Mouse (Mus musculus) urinary bladder, adult 18-20 months (tissue): Measurements from ENCODE around the gene Lyrm7.

ENCODE experiments used
- DNase-seq, 2 experiments: peaks; one replicate each; pipeline ENCODE4 v3.0.0; 2022; ENCODE audit warnings: low spot score in 2 of 2, mixed read lengths in 2 of 2

Lyrm7 gene

DNA sequence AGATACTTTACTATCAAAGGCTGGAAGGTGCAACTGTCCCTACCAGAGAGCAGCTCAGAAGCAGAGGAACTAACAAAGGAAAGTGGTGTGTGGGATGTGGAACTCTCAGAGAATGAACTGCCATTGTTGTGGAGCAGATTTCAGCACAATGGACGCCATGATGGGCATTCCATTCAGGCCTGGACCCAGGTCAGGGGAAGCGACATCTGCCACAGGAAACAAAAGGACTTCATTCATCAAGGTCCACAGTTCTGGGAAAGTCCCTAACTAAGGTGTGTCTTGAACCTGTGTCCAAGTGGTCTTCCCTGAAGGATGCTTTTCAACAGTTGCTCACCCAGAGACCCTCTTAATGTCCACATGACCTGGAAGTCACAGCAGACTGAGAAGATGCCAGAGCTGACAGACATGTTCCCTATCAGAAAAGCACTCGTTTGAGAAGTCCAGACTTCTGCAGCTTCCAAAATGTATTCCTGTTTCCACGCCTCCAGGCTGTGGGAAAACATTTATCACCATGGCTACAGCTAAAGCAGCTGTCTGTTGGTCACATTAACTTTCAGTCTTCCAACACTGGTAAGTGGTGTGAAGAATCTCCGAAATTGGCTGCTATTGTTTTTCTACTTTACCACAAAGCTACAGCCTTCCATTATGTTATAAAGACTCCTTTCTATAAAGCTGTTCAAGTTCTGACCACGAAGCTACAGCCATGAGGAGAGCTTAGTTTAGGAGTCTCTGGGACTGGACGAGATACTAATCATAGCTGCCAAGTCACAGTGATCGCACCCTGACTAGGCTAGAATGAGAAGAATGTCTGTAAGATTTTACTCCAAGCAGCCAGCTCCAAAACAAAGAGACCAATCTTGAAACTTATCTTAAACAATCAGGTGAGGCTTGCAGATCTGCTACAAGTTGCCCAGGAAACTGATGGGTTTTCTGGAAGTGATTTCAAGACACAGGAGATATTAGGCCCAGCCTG, 15.0 kb downstream of the Lyrm7 start:
- no peak for DNase-seq

DNA sequence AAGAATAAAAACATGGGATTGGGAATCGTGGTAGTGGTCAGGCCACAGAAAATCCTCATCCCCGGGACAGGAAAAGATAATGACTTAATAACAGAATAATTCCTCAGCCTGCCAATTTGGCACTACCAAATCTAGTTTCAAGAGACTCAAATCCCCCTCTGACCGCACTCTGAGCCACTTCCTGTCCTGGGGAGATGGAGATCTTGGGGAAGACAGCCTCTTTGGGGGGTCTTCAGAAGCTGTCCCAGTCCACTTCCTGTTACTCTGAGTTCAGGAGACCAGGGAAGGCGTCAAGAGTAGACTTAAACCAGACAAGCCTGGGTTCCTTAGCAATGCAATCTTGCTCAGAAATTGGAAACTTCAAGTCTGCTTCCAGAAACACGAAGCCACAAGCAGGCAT, 15.8 kb downstream of the Lyrm7 start:
- DNase-seq = no peak

- DNase-seq = no peak
Observed at GRCm38 (mm10) chr11:54844424-54844823, 16.3 kb downstream of the Lyrm7 start.

DNA sequence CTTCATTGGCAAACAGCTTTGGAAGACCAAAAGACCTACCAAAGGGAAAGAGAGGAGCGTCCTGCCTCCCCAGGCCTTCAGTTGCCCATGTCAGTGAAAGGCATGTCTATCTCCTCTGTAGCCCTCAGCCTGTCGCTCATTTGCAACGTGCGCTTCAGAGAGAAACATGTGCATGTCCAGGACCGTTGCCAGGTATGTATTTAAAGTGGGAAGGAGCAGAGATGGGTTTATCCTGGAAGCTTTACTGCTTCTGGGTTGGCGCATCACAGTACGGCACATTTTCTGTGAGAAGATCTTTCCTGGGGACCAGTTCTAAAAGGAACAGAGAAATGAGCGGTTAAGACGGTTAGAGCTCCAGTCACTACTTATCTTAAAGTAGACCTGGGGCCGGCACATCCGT, 19.8 kb downstream of the Lyrm7 start:
- DNase-seq = no peak

- no peak for DNase-seq
Observed at GRCm38 (mm10) chr11:54839696-54840095, 21.0 kb downstream of the Lyrm7 start.

DNA sequence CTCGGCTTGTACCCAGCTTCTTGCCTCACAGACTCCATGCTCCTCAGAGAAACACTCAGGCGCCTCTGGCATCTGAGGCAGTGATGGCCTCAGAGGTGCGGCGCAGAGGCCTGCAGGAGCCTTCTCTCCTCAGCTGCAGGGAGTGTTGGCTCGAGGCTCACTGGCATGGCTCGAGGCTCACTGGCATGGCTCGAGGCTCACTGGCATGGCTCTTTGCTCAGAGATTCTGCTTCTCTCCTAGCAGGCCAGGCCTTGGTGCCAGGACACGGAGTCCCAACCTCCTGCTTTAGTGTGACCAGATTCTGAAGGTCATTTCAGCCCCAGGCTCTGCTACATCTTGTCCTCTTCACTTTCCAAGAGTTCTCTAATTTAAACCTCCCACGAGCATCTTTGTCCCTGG, 24.6 kb downstream of the Lyrm7 start:
- DNase-seq = no peak

DNA sequence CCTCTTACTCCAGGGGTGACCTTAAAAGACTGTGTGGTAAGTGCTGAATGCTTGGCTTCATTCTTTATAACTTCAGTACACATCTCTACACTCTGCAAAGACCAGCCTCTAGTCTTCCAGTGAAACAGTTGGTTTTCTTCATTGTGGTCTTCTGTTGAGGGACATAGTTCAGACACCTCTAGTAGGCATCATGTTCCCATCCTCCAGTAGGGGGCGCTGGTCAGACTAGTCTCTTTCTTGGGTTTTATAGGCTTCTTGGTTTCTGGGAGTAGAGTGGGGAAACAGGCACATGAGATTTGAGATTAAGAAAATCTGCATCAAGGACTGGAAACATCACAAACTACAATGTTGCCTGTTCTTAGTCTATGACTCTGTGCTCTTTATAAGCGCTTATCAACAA, 26.1 kb downstream of the Lyrm7 start:
- DNase-seq = no peak

GRCm38 (mm10) chr11:54833833-54834232, 26.9 kb downstream of the Lyrm7 start:
- DNase-seq = no peak

DNA sequence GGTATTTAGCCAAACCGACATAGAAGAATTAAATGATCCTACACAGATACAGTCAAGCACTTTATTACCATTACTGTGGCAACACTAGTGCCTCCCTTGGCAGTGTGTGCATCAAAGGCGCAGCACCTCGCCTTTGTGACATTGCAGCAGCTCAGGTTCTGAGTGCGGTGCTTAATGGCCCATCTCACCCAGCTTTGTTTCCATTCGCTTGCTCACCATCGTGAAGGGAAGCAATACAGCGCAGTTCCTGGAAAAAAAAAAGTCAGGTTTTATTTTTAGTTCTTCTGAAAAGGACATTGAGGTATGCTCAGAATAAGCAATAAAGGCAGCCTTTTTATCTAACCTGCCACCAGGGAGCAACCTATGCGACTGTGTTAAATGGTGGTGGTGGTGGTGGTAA, 33.9 kb downstream of the Lyrm7 start:
- DNase-seq = no peak

DNA sequence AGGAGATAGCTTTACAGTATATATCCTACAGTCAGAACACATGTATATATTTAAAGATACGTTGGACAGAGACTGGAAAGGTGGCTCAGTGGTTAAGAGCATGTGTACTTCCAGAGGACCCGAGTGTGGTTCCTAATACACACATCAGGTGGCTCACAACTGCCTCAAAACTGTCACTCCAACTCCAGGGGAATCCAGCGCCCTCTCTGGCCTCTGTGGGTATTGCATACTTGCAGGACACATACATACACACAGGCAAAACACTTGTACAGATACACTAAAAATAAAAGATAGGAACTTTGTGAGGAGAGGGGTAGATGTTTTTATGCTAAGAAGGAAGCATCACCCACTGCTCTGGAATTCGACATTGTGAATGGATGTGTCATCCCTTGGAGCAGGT, 34.9 kb downstream of the Lyrm7 start:
- DNase-seq = no peak

DNA sequence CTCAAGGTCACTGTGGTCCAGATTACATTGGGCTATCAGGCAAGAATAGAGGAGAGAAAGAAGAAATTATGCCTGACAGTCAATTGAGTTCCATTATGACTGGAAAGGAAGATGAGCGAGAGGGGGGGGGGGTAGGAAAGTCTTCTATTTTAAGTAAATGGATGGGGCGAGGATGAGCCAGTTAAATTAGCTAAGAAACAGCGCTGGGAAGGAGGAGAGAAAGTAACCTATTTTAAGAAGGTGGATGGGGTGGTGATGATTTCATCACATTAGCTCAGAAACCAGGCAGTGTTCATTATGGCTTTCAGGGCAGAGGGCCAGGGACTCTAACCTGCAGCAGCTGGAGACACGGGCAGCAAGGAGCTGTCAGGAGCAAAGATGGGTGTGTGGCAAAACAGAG, 37.2 kb downstream of the Lyrm7 start:
- no peak for DNase-seq

DNA sequence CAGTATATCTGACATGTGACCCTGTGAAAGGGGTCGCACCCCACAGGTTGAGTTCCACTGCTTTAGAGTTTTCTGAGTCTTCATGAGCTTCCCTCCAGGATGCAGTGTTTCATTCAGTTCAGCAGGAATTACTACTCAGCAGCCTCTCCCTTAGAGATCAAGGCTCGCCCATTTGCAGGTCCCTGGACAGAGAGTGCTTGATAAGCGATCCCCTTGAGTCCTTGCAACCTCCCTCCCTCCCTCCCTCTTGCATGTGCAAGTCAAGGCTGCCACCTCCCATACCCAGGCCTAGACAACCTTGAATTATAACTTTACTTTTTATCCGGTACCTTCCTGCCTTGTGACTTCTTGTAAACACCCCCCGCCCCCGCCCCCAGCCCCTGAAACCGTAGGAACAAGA, 41.2 kb downstream of the Lyrm7 start:
- no peak for DNase-seq

DNA sequence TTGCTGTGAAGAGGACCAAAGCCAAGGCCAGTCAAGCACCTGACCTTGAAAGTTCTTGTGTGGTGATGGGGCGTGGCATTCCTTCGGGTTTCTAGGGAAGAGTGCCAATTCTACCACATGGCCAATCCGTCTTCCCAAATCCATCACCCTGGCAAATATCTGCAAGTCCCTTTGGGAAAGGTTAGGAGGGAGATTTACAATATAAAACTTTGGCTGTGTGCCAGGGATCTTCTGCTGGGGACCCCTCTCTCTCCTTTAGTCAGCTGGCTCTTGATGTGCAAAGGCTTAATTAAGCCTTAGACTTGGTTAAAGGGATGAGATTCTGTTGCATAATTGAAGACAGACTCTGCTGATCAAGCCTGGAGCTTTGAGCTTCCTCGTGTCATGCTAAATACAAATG, 43.3 kb downstream of the Lyrm7 start:
- no peak for DNase-seq

DNA sequence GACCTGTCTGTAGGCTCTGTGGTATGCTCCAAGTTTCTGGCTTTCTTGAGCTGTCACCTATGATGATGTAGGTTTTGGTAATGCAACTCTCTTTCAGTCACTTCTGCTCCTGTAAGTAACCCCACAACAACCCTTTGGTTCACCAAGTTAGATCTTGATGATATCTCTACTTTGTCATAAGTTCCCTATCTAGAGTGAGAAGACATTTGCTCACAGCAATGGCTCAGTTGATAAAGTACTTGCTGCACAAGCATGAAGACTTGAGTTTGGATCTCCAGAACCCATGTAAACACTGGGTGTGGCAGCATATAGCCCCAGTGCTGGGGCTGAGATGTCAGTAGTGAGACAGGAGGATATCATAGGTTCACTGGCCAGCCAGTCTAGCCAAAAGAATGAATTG, 45.1 kb downstream of the Lyrm7 start:
- no peak for DNase-seq

DNA sequence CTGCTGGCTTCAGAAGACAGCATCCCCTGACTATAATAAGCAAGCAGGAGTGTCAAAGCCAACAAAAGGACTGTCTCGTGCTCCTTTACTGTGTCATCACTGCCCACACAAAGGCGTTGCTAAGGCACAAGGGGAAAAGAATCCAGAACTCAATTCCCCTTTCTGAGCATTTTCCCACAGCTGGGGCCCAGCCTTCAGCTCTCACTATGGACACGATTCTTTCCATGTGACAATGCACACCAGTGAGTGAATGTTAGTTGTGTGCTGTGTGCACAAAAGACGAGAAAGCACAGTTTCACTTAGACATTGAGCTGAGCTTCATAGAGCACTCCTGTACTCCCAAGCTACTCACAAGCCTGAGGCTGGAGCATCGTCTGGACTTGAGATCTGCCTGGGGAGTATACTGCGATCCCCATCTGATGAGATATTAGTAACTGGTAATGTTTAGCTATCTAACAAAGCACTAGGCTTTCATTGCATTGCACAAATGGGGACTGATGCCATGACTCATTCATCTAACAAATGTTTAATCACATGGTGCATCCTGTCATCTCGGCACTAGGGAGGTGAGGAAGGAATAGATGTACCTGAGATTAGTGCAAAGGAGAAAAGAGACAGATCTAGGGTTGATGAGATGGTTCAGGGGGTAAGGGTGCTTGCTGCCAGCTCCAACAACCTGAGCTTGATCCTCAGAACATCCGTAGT, 47.8 kb downstream of the Lyrm7 start:
- no peak for DNase-seq

- no peak for DNase-seq
Observed at GRCm38 (mm10) chr11:54812314-54812713, 48.4 kb downstream of the Lyrm7 start.

- DNase-seq = no peak
Observed at GRCm38 (mm10) chr11:54811054-54811453, 49.7 kb downstream of the Lyrm7 start.

DNA sequence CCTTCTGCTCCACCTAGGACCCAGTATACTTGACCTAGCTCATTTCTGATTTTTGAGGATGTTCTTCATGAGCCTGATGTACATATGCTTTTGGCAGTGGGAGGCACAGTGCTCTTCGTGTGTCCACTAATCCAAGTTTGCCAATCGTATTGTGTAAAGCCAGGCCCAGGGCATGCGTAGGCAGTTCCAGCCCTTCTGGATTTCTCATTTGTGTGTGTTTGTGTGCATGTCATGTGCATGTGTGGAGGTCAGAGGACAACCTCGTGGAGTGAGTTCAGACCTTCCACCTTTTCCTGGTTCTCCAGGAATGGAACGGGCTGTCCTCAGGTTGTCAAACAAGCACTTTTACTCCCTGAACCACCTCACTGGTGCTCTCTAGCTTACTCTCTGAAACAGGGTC, 51.1 kb downstream of the Lyrm7 start:
- no peak for DNase-seq

- no peak for DNase-seq
Observed at GRCm38 (mm10) chr11:54808177-54808576, 52.5 kb downstream of the Lyrm7 start.

GRCm38 (mm10) chr11:54807669-54808068, 53.0 kb downstream of the Lyrm7 start:
- no peak for DNase-seq

GRCm38 (mm10) chr11:54806891-54807290, 53.8 kb downstream of the Lyrm7 start:
- no peak for DNase-seq

DNA sequence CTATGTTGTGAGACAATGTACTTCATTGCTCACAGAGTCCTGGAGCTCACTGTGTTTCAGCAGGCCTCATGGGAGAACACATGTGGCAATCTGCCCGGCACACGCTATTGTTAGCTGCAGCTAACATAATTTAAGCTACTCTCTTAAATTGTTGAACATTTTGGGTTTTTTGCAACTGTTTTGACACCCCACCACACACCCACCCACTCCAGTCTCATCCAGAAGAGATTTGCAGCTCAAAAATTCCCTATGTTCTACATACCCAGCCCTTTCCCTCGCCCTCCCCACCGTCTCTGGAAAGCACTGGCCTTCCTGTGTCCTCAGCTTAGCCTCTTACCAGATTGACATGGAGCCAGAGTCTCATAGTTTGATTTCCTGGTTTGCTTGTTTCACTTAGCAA, 55.5 kb downstream of the Lyrm7 start:
- DNase-seq = no peak

GRCm38 (mm10) chr11:54802621-54803020, 58.1 kb downstream of the Lyrm7 start:
- DNase-seq = no peak
